Mouse (Mus musculus): Measurements from ENCODE around the gene Itih2.

DNA sequence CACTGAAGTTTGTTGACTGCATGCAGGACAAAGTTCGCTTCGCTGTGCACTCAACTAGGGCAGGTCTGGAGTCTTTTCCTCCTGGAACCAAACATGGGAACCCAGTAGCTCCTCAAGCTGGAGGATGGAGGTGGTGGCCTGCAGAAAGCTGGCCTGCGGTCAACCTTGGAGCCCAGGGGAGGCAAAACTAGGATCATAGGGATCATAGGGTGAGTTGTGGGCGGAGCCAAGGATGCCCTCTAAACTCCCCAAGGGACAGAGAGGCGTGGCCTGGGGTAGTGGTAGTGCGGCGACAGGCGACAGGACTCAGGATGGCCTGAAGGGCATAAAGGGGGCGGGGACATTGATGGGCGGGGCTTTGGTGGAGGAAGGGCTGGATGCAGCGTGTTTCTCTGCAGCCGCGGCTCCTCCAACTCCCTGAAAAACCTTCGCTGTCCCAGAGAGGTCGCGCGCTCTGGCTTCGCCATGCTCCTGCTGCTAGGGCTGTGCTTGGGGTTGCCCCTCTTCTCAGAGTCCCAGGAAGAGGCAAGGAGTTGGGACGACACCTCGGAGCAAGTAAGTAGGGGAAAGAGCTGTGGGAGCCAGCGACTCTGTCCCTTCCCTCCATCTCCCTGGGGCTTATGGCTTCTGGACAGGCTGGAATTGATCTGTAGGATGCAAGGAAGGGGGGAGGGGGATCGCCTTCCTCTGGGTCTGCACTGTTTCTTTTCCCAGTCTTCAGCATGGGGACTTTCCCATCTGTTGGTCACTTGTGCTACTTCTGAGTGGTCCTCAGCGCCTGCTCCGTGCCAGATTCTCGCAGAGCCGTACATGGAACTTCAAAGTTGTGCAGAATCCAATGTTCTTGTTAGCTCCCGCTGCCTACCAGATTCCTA lies 22.2 kb upstream of the Itih2 start, which contains the start of gene Itih5:
- TF ChIP-seq CTCF (IDR thresholded peaks at IDR 0.05; ENCODE audit: insufficient read depth, low read depth, low read length) (no peak), POLR2A (IDR thresholded peaks at IDR 0.05; ENCODE audit: insufficient read depth, low read depth, low read length) (no peak)
